Mouse (Mus musculus) stomach, embryonic 14.5 days (tissue): ENCODE measurements around the gene Ccr9. TPM values are rescaled to one million over a fixed set of nuclear protein-coding genes. Genes with fewer than 3 reads are reported as not detected.
"Not testable (repeated sequence)": the region's sequence is repeated elsewhere in the genome, so short reads cannot be mapped to it uniquely, and the experiment has no call there.

Experiments
- ATAC-seq: fragments of 200-750 bp; cut with Nextera tagmentation; 2 replicates; pipeline ENCODE4 v1.8.0; 2017; ENCODE audit warnings: low read depth, moderate TSS enrichment; ENCODE audit not compliant: insufficient number of reproducible peaks, insufficient read depth, low FRiP score
- H3K27ac ChIP-seq: fragments of 300-500 bp; sonication (generic); 2 replicates; pipeline ENCODE4 v1.5.1; 2014; ENCODE audit warnings: mild to moderate bottlenecking, low read length, moderate library complexity, mixed read lengths
- H3K27me3 ChIP-seq: fragments of 300-500 bp; sonication (generic); 2 replicates; pipeline ENCODE4 v1.6.1; 2014; ENCODE audit warnings: low read length, control low read depth, mixed read lengths; ENCODE audit not compliant: control insufficient read depth, insufficient read depth
- H3K36me3 ChIP-seq: fragments of 300-500 bp; sonication (generic); 2 replicates; pipeline ENCODE4 v1.6.1; 2014; ENCODE audit warnings: mild to moderate bottlenecking, control low read depth, low read length, moderate library complexity, mixed read lengths; ENCODE audit not compliant: control insufficient read depth, insufficient read depth
- H3K4me1 ChIP-seq: fragments of 300-500 bp; sonication (generic); 2 replicates; pipeline ENCODE4 v1.6.1; 2014; ENCODE audit warnings: low read length, control low read depth, mixed read lengths; ENCODE audit not compliant: control insufficient read depth, insufficient read depth
- H3K4me2 ChIP-seq: fragments of 300-500 bp; sonication (generic); replicated peaks from 2 replicates; pipeline ENCODE4 v1.6.1; 2014; ENCODE audit warnings: low read depth, low read length, control low read depth
- H3K4me3 ChIP-seq: fragments of 300-500 bp; sonication (generic); 2 replicates; pipeline ENCODE4 v1.5.1; 2014; ENCODE audit warnings: low read depth, low read length, control low read depth
- H3K9ac ChIP-seq: fragments of 300-500 bp; sonication (generic); replicated peaks from 2 replicates; pipeline ENCODE4 v1.6.1; 2014; ENCODE audit warnings: low read depth, mild to moderate bottlenecking, control low read depth, low read length, moderate library complexity, mixed read lengths
- H3K9me3 ChIP-seq: fragments of 300-500 bp; sonication (generic); 2 replicates; pipeline ENCODE4 v1.6.1; 2016; ENCODE audit warnings: low read depth, low read length, control low read depth; ENCODE audit not compliant: control insufficient read depth
- WGBS: fragments of 180-500 bp; shearing (Covaris S2); extraction: QIAGEN DNeasy Blood & Tissue Kit; methylation state at CpG from one replicate; pipeline ENCODE4 v1.1.7; 2014; 5-methylcytosine and 5-hydroxymethylcytosine counted together
- polyA plus RNA-seq: library from polyadenylated mRNA; unstranded; fragments of >200 nt; fragmentation: Nextera tagmentation; extraction: Ambion mirVana; gene quantifications from 2 replicates; pipeline ENCODE4 v1.2.1, GENCODE M21; 2014

Gene Ccr9
- polyA plus RNA-seq, 1 experiment from 2014 or later: 0.26 TPM

DNA sequence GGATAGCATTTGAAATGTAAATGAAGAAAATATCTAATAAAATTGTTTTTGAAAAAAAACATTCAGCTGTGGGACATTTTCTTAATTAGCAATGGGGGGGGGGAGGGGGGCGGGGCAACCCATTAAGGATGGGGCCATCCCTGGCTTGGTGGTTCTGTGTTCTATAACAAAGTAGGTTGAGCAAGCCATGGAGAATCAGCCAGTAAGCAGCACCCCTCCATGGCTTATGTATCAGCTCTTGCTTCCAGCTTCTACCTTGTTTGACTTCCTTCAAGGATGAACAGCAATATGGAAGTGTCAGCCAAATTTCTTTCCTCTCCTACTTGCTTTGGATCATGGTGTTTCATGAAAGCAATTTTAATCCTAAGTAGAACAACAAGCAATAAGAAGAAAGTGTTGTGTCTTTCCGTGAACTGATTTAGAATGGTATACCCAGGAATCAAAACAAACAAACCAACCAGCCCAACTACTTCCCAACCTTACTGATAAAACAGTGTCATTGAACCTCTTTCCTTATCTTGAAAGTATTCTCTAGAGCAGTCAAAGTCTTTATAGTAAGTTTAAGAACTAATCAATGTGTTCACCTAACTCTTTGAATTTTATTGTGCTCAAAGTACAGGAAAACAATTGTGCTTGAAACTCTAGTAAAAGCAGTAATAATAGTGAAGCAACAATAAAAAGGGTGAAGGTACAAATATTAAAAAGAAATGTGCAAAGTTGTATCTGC is 28.3 kb upstream of the Ccr9 start:
- Histone ChIP-seq H3K36me3 (no peaks in the 10 kb centered on the region), H3K4me3 (no peak overlapping the region), H3K4me1 (no peaks in the 10 kb centered on the region), H3K9me3 (no peaks in the 10 kb centered on the region), H3K27ac (no peak overlapping the region), H3K4me2 (no peak overlapping the region), H3K27me3 (no peaks in the 10 kb centered on the region), H3K9ac (no peak overlapping the region)
- no peak for ATAC-seq
- WGBS: 65% methylated on average over 2 of the region's 2 CpGs

DNA sequence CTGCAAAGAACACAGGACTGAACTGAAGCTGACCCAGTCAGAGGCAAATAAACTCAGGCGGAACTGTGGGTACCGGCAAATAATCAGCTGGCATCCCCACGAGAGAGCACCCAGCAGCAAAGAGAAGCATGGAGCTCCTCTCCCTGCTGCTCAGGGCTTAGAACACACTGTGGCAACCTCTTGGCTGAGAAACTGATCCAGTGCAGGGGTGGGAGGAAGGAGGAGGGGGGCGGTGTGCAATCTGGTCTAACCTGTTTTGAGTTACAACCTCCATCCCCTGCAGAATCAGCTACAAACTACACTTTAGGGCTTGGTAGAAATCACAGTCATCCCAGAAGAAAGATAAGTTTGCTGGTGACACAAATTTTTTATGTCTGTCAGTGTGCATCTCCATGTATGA is 26.9 kb upstream of the Ccr9 start:
- H3K36me3 ChIP-seq: no peaks in the 10 kb centered on the region
- no peaks in the 10 kb centered on the region for H3K9me3 ChIP-seq
- ATAC-seq: 0 out of 2 replicates have a peak, but pooled peaks have one; percentile 49
- 38% methylated on average over 4 of the region's 4 CpGs for WGBS
- no peak overlapping the region for H3K4me2 ChIP-seq
- H3K4me3 ChIP-seq: no peak overlapping the region
- H3K27ac ChIP-seq: no peak overlapping the region
- H3K9ac ChIP-seq: no peak overlapping the region
- no peaks in the 10 kb centered on the region for H3K27me3 ChIP-seq
- H3K4me1 ChIP-seq: no peaks in the 10 kb centered on the region

DNA sequence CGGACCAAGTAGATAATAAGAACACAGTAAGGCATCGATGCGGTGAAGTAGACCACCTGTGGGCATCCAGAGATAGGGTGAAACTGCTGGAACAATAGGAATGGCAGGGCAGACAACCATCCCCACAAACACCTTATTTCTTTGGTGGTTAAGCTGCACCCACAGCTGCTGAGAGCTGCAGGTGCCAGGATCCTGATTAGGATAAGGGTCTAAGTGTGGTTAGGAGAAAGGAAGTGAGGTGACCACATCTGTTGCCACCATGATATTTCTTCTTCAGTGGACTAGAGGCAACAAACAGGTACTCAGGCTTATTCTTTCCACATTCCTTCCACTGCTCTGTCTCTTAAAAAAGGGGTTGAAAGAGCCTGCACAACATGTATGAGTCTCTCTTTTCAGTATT is 20.8 kb upstream of the Ccr9 start:
- 74% methylated on average over 3 of the region's 3 CpGs for WGBS
- H3K4me1 ChIP-seq: no peaks in the 10 kb centered on the region
- H3K27me3 ChIP-seq: no peaks in the 10 kb centered on the region
- no peaks in the 10 kb centered on the region for H3K36me3 ChIP-seq
- no peak overlapping the region for H3K27ac ChIP-seq
- H3K4me2 ChIP-seq: no peak overlapping the region
- no peak for ATAC-seq
- H3K9ac ChIP-seq: no peak overlapping the region
- no peaks in the 10 kb centered on the region for H3K9me3 ChIP-seq
- no peak overlapping the region for H3K4me3 ChIP-seq

DNA sequence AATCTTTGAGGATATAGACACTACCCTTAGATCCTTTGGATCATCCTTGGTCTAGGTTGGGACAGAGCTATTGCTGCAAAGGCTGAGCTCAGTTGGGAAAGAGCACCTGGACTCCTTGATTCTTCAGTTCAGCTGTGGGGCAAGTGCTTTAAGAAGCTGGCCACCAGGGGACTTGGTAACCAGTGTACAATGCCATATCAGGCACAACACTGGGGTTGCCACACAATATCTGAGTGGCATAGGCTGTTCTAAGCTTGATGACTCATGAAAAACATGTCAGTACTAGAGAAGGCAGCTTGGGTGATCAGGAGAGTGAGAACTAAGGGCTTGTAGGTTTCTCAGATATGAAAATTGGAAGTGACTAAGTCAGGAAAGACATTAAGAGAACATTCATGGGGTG is 19.3 kb upstream of the Ccr9 start:
- Histone ChIP-seq H3K4me1 (no peaks in the 10 kb centered on the region), H3K4me3 (no peak overlapping the region), H3K36me3 (no peaks in the 10 kb centered on the region), H3K27ac (no peak overlapping the region), H3K9me3 (no peaks in the 10 kb centered on the region), H3K4me2 (no peak overlapping the region), H3K9ac (no peak overlapping the region), H3K27me3 (no peaks in the 10 kb centered on the region)
- ATAC-seq: no peak

DNA sequence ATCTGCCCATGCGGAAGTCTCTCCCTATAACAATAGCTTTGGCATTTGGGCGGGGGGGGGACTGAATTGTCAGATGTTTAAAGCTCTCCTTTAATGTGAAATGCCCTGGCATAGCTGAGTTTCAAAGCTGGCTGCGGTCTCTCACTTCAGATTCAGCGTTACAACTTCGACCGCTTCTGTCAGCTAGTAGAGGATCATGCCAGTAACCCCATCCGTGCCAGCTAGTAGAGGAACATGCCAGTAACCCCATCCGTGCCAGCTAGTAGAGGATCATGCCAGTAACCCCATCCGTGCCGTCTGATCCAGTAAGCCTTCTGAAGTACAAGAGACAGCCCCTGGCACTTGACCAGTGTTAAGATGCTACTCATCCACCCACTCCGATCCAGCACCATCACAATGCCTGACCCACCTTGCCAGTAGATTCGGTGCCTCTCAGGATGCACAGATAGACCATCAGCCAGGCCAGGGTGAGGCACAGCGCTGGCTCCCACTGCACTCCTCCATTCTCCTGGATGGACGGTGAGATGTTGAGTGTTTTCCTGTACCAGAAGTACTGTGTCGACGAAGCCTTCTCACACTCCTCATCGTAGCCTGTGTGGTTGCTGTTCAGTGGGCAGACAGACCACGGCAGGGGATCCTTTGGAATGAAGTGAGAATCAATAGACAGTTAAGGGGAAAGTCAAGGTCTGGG is 18.1 kb upstream of the Ccr9 start:
- not testable (repeated sequence) for H3K27me3 ChIP-seq, H3K36me3 ChIP-seq, H3K4me2 ChIP-seq, H3K9ac ChIP-seq, H3K27ac ChIP-seq, ATAC-seq, H3K4me1 ChIP-seq, H3K9me3 ChIP-seq, H3K4me3 ChIP-seq
- 85% methylated on average over 17 of the region's 18 CpGs for WGBS

DNA sequence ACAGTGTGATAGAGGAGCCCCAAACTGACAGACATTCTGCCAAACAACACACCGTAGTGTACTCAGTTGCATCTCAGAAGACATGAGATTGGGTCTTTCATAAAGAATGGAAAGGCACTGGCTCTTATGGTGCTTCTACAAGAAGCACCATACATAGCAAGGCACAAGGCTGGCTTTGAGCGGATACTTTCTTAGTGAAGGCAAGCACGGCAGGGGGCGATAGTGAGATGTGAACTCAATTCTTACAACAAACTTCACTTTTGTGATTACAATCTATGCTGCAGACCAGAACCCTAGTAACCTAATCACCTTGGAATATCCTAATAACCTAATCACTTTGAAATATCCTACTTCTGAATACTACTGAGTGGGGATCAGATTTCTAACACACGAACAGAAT is 12.6 kb upstream of the Ccr9 start:
- Histone ChIP-seq H3K36me3 (no peaks in the 10 kb centered on the region), H3K9ac (no peak overlapping the region), H3K27me3 (no peaks in the 10 kb centered on the region), H3K4me2 (no peak overlapping the region), H3K4me1 (no peaks in the 10 kb centered on the region), H3K9me3 (no peaks in the 10 kb centered on the region), H3K4me3 (no peak overlapping the region), H3K27ac (no peak overlapping the region)
- WGBS: 49% methylated on average over 5 of the region's 5 CpGs
- no peak for ATAC-seq

DNA sequence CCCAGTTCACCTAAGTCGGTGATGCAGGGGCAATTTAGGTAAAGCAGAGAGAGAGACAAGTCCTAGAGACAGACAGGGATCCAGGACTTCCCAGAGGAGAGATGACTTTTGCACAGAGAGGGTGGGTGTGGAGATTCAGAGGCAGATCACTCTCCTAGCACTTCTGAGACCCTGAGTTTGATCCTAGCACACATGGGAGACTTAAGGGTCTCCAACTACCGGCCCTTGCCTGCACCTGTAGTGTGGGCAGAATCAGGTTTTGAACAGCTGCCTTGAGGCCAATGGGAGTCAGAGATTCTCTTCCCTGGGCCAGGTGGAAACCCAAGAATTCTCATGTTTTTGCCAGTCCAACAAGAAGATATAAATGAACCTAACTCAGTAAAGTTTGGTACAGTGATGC is 959 bp downstream of the Ccr9 start:
- Histone ChIP-seq H3K4me2 (peak overlapping the region; percentile 75), H3K9me3 (no peaks in the 10 kb centered on the region), H3K27ac (no peak overlapping the region), H3K4me1 (no peaks in the 10 kb centered on the region), H3K27me3 (peaks cover 12% of the 10 kb centered on the region), H3K4me3 (peak overlapping the region; percentile 37), H3K36me3 (no peaks in the 10 kb centered on the region), H3K9ac (no peak overlapping the region)
- no peak for ATAC-seq
- 28% methylated on average over 2 of the region's 2 CpGs for WGBS

DNA sequence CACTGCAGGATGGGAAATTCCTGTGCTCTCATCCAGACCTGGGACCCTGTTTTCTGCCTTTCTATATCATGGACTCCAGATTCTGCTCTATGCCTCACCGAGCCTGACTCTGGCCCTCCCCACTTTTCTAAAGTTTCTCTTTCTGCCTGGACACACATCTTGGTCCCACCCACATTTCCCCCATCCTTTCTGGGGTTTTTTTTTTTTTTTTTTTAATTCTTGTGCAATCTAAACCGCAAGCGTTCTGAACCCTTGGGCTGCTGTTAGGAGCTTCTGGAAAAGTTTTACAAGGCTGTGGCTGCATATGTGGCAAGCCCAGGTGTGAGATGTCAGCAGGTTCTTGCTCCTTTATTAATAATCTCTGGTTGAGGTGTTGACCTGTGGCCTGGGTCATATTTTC is 5.5 kb downstream of the Ccr9 start:
- Histone ChIP-seq H3K9me3 (no peaks in the 10 kb centered on the region), H3K9ac (no peak overlapping the region), H3K27me3 (peaks cover 3% of the 10 kb centered on the region; the same call in 1 of the 2 replicates), H3K27ac (no peak overlapping the region), H3K4me2 (no peak overlapping the region), H3K4me3 (no peak overlapping the region), H3K36me3 (no peaks in the 10 kb centered on the region), H3K4me1 (no peaks in the 10 kb centered on the region)
- ATAC-seq: no peak
- WGBS: 60% methylated on average over 3 of the region's 3 CpGs
